Mouse (Mus musculus) CH12.LX (cell line): Measurements from ENCODE around the gene Gm20683. TPM values are rescaled to one million over a fixed set of nuclear protein-coding genes. Genes with fewer than 3 reads are reported as not detected.

ENCODE experiments used
- DNase-seq: peaks from one replicate; pipeline ENCODE4 v3.0.0-alpha.2; 2013; ENCODE audit errors: extremely low read depth
- H3K27ac ChIP-seq: 2 replicates; pipeline ENCODE4 v1.5.1; 2012; ENCODE audit warnings: low read depth, mild to moderate bottlenecking, control low read depth, moderate library complexity; ENCODE audit not compliant: insufficient read depth
- H3K27me3 ChIP-seq: replicated peaks from 2 replicates; pipeline ENCODE3; 2012; ENCODE audit warnings: inconsistent platforms
- H3K36me3 ChIP-seq, 2 experiments: replicated peaks in 1 of 2; 2 replicates each; pipeline versions ENCODE3 to v1.6.1; 2012; ENCODE audit warnings: inconsistent platforms in 1 of 2, low read length in 1 of 2, mild to moderate bottlenecking in 1 of 2, mixed read lengths in 1 of 2, moderate library complexity in 1 of 2; ENCODE audit not compliant: control insufficient read depth in 1 of 2, insufficient read depth in 1 of 2
- H3K4me1 ChIP-seq, 2 experiments: 2 replicates each; pipeline ENCODE4 v1.6.1; 2012; ENCODE audit warnings: inconsistent platforms in 1 of 2, moderate library complexity in 1 of 2; ENCODE audit not compliant: insufficient read depth in 2 of 2, control insufficient read depth in 1 of 2
- H3K4me2 ChIP-seq: 2 replicates; pipeline ENCODE4 v1.6.1; 2012; ENCODE audit warnings: low read depth, mild to moderate bottlenecking, control low read depth; ENCODE audit not compliant: poor library complexity, insufficient read depth, severe bottlenecking
- H3K4me3 ChIP-seq, 3 experiments: fragments of 150-350 bp in 1 of 3; sonication (generic) in 1 of 3; replicated peaks in 1 of 3; 2 replicates each; pipeline versions ENCODE3 to v1.5.1; 2011 to 2012; ENCODE audit warnings: low read depth in 2 of 3, low read length in 2 of 3, mild to moderate bottlenecking in 2 of 3, moderate library complexity in 2 of 3, control low read depth in 1 of 3, improper control_type of control experiment in 1 of 3, inconsistent platforms in 1 of 3, mixed read lengths in 1 of 3; ENCODE audit not compliant: poor library complexity in 1 of 3
- H3K79me2 ChIP-seq: replicated peaks from 2 replicates; pipeline ENCODE4 v1.6.1; 2012; ENCODE audit warnings: mild to moderate bottlenecking, moderate library complexity; ENCODE audit not compliant: control insufficient read depth, poor library complexity, insufficient read depth, severe bottlenecking; ENCODE audit errors: extremely low read depth
- H3K9ac ChIP-seq: 2 replicates; pipeline ENCODE4 v1.6.1; 2012; ENCODE audit warnings: low read depth, mild to moderate bottlenecking, control low read depth, moderate library complexity; ENCODE audit not compliant: insufficient read depth
- H3K9me3 ChIP-seq: replicated peaks from 2 replicates; pipeline ENCODE3; 2012; ENCODE audit warnings: low read length, inconsistent platforms, mixed read lengths
- BHLHE40 ChIP-seq: IDR thresholded peaks from 2 replicates; pipeline ENCODE4 v1.6.1; 2011; ENCODE audit warnings: mild to moderate bottlenecking, low read depth, low read length, improper control_type of control experiment
- CHD2 ChIP-seq: IDR thresholded peaks from 2 replicates; pipeline ENCODE4 v1.6.1; 2011; ENCODE audit warnings: low read length, improper control_type of control experiment
- CTCF ChIP-seq, 2 experiments: IDR thresholded peaks in 1 of 2; conservative IDR thresholded peaks in 1 of 2; 2 replicates each; pipeline ENCODE4 v1.5.1; 2011 to 2012; ENCODE audit warnings: low read depth in 2 of 2, low read length in 2 of 2, improper control_type of control experiment in 1 of 2, inconsistent platforms in 1 of 2, mild to moderate bottlenecking in 1 of 2, moderate library complexity in 1 of 2
- ELF1 ChIP-seq: IDR thresholded peaks from 2 replicates; pipeline ENCODE4 v1.6.1; 2014; ENCODE audit warnings: low read depth, mild to moderate bottlenecking, inconsistent platforms, low read length, improper control_type of control experiment
- HCFC1 ChIP-seq: IDR thresholded peaks from 2 replicates; pipeline ENCODE4 v1.6.1; 2012; ENCODE audit warnings: low read depth, mild to moderate bottlenecking, inconsistent platforms, low read length, improper control_type of control experiment
- IRF4 ChIP-seq: IDR thresholded peaks from 2 replicates; pipeline ENCODE4 v1.6.1; 2014; ENCODE audit warnings: low read depth, mild to moderate bottlenecking, inconsistent platforms, low read length, improper control_type of control experiment
- JUN ChIP-seq: IDR thresholded peaks from 2 replicates; pipeline ENCODE4 v1.6.1; 2011; ENCODE audit warnings: low read depth, mild to moderate bottlenecking, low read length, improper control_type of control experiment, moderate library complexity; ENCODE audit not compliant: insufficient read depth
- KAT2A ChIP-seq: IDR thresholded peaks from 2 replicates; pipeline ENCODE4 v1.6.1; 2012; ENCODE audit warnings: low read length, improper control_type of control experiment, inconsistent platforms; ENCODE audit not compliant: insufficient replicate concordance
- MAFK ChIP-seq: IDR thresholded peaks from 2 replicates; pipeline ENCODE4 v1.6.1; 2011; ENCODE audit warnings: low read length, improper control_type of control experiment; ENCODE audit not compliant: insufficient replicate concordance
- MAZ ChIP-seq: IDR thresholded peaks from 2 replicates; pipeline ENCODE4 v1.6.1; 2012; ENCODE audit warnings: low read depth, mild to moderate bottlenecking, inconsistent platforms, low read length, improper control_type of control experiment, moderate library complexity
- NELFE ChIP-seq: IDR thresholded peaks from 2 replicates; pipeline ENCODE4 v1.6.1; 2011; ENCODE audit warnings: low read depth, low read length, improper control_type of control experiment
- NRF1 ChIP-seq: IDR thresholded peaks from 2 replicates; pipeline ENCODE4 v1.6.1; 2014; ENCODE audit warnings: low read depth, mild to moderate bottlenecking, inconsistent platforms, low read length, improper control_type of control experiment, moderate library complexity
- PAX5 ChIP-seq: IDR thresholded peaks from 2 replicates; pipeline ENCODE4 v1.6.1; 2012; ENCODE audit warnings: low read length, inconsistent platforms, mixed read lengths
- POLR2A ChIP-seq: IDR thresholded peaks from 2 replicates; pipeline ENCODE4 v1.6.1; 2011; ENCODE audit warnings: low read depth, mild to moderate bottlenecking, improper control_type of control experiment, low read length
- SMC3 ChIP-seq: IDR thresholded peaks from 2 replicates; pipeline ENCODE4 v1.6.1; 2011; ENCODE audit warnings: low read depth, low read length, improper control_type of control experiment
- TCF12 ChIP-seq: IDR thresholded peaks from 2 replicates; pipeline ENCODE4 v1.6.1; 2014; ENCODE audit warnings: low read depth, mild to moderate bottlenecking, inconsistent platforms, low read length, improper control_type of control experiment
- USF2 ChIP-seq: conservative IDR thresholded peaks from 2 replicates; pipeline ENCODE4 v1.6.1; 2011; ENCODE audit warnings: low read depth, low read length, improper control_type of control experiment
- ZC3H11A ChIP-seq: IDR thresholded peaks from 2 replicates; pipeline ENCODE4 v1.6.1; 2012; ENCODE audit warnings: low read depth, mild to moderate bottlenecking, inconsistent platforms, low read length, improper control_type of control experiment
- ZMIZ1 ChIP-seq: IDR thresholded peaks from 2 replicates; pipeline ENCODE4 v1.6.1; 2012; ENCODE audit warnings: low read depth, mild to moderate bottlenecking, inconsistent platforms, low read length, improper control_type of control experiment
- dilution Hi-C: fragments of 300-500 bp; cut with MboI; formaldehyde crosslinking; loops from 2 replicates; pipeline ENCODE4 v1.14.3; 2020; ENCODE audit warnings: low sequenced_read_pairs; ENCODE audit not compliant: extremely low pct_unique_long_range_greater_than_20kb, extremely low pct_ligation_motif_present
- in situ Hi-C: fragments of 300-500 bp; cut with MboI; formaldehyde crosslinking; loops from 3 replicates; pipeline ENCODE4 v1.14.3; 2019; ENCODE audit warnings: low sequenced_read_pairs, low pct_ligation_motif_present, low pct_unique_long_range_greater_than_20kb, mixed read lengths
- polyA plus RNA-seq: library from polyadenylated mRNA; unstranded; fragments of >175 nt; gene quantifications from 2 replicates; pipeline ENCODE4 v1.2.1, GENCODE M21; 2012; ENCODE audit warnings: low read depth; ENCODE audit not compliant: insufficient read length
- total RNA-seq, 2 experiments: library from RNA; depleted of rRNA; stranded (reverse); fragments of 300-350 nt in 1 of 2; fragments of >200 nt in 1 of 2; gene quantifications; 2 replicates each; pipeline ENCODE4 v1.2.3; 2012 to 2014

The Gm20683 gene
- total and polyA plus RNA-seq, 3 experiments = 1.3 to 4.8 (median 3.8) TPM

DNA sequence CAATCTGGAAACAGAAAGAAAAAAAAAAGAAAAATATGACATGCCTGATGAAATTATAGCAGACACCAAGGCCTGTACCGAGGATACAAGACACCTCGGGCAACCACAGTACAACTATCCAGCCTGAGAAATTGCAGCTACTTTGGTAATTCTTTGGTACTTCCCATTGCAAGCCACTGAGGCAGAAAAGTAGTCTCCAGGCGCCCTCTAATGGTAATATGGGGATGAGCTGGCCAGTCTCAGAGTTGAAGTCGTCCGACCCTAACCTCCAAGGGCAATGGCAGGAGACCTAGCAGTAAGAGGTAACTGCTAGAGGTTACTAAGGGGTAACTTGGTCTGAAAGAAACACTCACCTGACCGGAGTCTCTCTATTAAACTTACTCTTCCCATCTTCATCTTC is 40.5 kb downstream of the Gm20683 start:
- Histone ChIP-seq H3K9ac (no peak overlapping the region), H3K4me2 (no peak overlapping the region), H3K79me2 (no peaks in the 10 kb centered on the region), H3K4me1 (peaks cover 5 to 10% of the 10 kb centered on the region in 2 experiments; a peak in 3 of 4 replicates), H3K36me3 (no peaks in the 10 kb centered on the region), H3K4me3 (no peak overlapping the region), H3K9me3 (peaks cover 2% of the 10 kb centered on the region), H3K27me3 (peaks cover 57% of the 10 kb centered on the region), H3K27ac (no peak overlapping the region)
- in situ Hi-C loops = no loop called here
- DNase-seq = peak; percentile 81
- TF ChIP-seq PAX5 = no peak
- TF ChIP-seq NELFE = peak; percentile 31; the same call in 1 of the 2 replicates
- no peak for TF ChIP-seq ZMIZ1
- no peak for TF ChIP-seq BHLHE40
- peak; percentile 81 for TF ChIP-seq SMC3
- no peak for TF ChIP-seq JUN
- TF ChIP-seq ZC3H11A = peak; percentile 55
- peak; percentile 63 for TF ChIP-seq HCFC1
- peak; percentile 77 to 98 for TF ChIP-seq CTCF (conservative IDR thresholded peaks at IDR 0.05 in 1 of 2, IDR thresholded peaks at IDR 0.05 in 1 of 2; ENCODE audit: low read depth in 2 of 2, low read length in 2 of 2)
- TF ChIP-seq KAT2A = no peak
- peak; percentile 57 for TF ChIP-seq ELF1
- TF ChIP-seq NRF1 = peak; percentile 54
- TF ChIP-seq CHD2 = no peak
- no peak for TF ChIP-seq IRF4
- no peak for TF ChIP-seq MAZ
- no peak for TF ChIP-seq USF2
- dilution Hi-C loops = no loop called here

DNA sequence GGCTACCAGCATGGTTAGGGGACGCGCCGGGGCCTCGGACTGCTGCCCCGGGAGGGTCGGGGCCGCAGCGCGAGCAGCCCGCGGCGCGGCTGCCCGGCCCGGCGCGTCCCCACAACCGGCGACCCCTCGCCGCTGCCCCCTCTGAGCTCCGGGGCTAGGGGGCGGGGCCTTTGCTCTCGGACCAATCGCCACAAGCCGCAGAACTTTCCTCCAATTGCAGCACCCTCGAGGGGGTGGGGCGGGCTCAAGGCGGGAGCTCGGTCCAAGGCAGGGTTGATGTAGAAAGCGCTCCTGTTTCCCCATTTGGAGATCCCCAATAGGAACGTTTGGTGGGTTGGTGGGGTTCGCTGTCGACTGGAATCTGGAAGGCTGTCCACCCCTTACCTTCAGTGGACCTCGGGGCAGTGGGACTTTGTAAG is 44.6 kb downstream of the Gm20683 start, which contains the start of gene Metrn:
TSS of gene Metrn (minus strand) at position 186 of the 419 bp plus-strand sequence.
- TF ChIP-seq CHD2 (0 out of 2 replicates have a peak, but pooled peaks have one; percentile 18), TCF12 (peak; percentile 38; the same call in 1 of the 2 replicates), MAFK (no peak), POLR2A (peak; percentile 61)
- peak; percentile 83 for DNase-seq
- Histone ChIP-seq H3K36me3 (peaks cover 0 to 8% of the 10 kb centered on the region in 2 experiments), H3K79me2 (no peaks in the 10 kb centered on the region), H3K27me3 (peaks cover 27% of the 10 kb centered on the region), H3K4me1 (peaks cover 14 to 24% of the 10 kb centered on the region in 2 experiments), H3K9me3 (peaks cover 2% of the 10 kb centered on the region), H3K4me3 (peak within 1 kb of the TSS; percentile 64 to 78 (median 67)), H3K9ac (peak within 1 kb of the TSS; percentile 81), H3K27ac (no peak within 1 kb of the TSS), H3K4me2 (peak within 1 kb of the TSS; percentile 79)
- in situ Hi-C loops (loop anchor here (10.0 kb wide), 1 partner anchor 62 kb away; the partner anchor contains the start of gene Mslnl), dilution Hi-C loops (no loop called here)
